Mouse (Mus musculus): Measurements from ENCODE around the gene Hacd4. TPM values are rescaled to one million over a fixed set of nuclear protein-coding genes. Genes with fewer than 3 reads are reported as not detected.

The Hacd4 gene
- polyA plus RNA-seq (2012; rRNA removed; ENCODE audit: low replicate concordance): 0.18 and 0.39 TPM in 2 replicates

DNA sequence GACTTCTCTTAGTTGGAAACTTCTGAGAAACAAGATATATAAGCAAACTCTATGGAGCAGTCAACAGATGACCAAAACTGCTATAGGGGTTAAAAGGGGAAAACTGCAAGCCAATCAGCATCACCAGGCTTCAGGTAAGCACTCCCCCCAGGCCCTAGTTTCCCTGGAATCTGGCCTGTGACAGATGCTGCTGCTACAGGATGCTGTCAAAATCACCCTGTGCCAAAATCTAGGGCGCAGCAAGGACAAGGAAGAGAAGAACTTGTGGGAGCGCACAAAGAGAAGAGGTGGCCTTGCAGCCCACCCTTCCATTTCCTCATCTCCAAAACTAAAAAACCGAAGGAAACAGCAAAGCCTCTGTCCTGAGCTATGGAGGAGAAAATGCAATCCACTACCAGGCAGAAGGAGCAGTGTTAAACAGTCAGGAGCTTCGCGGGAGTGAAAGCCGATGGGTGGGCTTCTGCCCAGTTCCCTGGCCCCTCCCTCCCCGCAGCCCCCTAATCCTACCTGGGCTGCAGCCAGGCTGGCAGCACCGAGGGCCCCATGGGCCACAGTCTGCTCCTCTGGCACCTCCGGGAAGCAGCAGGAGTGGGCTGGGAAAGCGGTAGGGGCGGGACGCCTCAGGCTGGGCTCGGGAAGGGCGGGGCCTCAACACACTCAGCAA lies at the start of gene Hacd4:
Gene Hacd4 (minus strand): TSS at position 603 of the 664 bp plus-strand sequence.

Other genes starting within 250 kb of the Hacd4 start
- not detected in 2 replicates for gene Ifnb1, start 83.8 kb upstream of the Hacd4 start, polyA plus RNA-seq (2012; rRNA removed; ENCODE audit: low replicate concordance)
- not detected in 2 replicates for gene Ifna15, start 119.3 kb upstream of the Hacd4 start, polyA plus RNA-seq (2012; rRNA removed; ENCODE audit: low replicate concordance)
- not detected in 2 replicates for gene Ifna14, start 132.9 kb upstream of the Hacd4 start, polyA plus RNA-seq (2012; rRNA removed; ENCODE audit: low replicate concordance)
- gene Ifna9, start 153.5 kb upstream of the Hacd4 start, polyA plus RNA-seq (2012; rRNA removed; ENCODE audit: low replicate concordance): not detected in 2 replicates
- gene Ifna12, start 164.4 kb upstream of the Hacd4 start, polyA plus RNA-seq (2012; rRNA removed; ENCODE audit: low replicate concordance): not detected in 2 replicates
- gene C87499, start 195.5 kb upstream of the Hacd4 start, polyA plus RNA-seq (2012; rRNA removed; ENCODE audit: low replicate concordance): not detected in 2 replicates
- not detected in 2 replicates for gene Ifna13, start 205.5 kb upstream of the Hacd4 start, polyA plus RNA-seq (2012; rRNA removed; ENCODE audit: low replicate concordance)
- not detected in 2 replicates for gene Ifna16, start 238.0 kb upstream of the Hacd4 start, polyA plus RNA-seq (2012; rRNA removed; ENCODE audit: low replicate concordance)
- not detected in 2 replicates for gene Ifna2, start 245.0 kb upstream of the Hacd4 start, polyA plus RNA-seq (2012; rRNA removed; ENCODE audit: low replicate concordance)

Measured in duodenum, adult 2 months (tissue).